Mouse (Mus musculus) adrenal gland, postnatal 14 days (tissue): Measurements from ENCODE around the gene Abcb9. TPM values are rescaled to one million over a fixed set of nuclear protein-coding genes. Genes with fewer than 3 reads are reported as not detected.

ENCODE experiments used
- DNase-seq: peaks from one replicate; pipeline ENCODE4 v3.0.0; 2021; ENCODE audit warnings: mixed read lengths
- long read RNA-seq, 2 experiments: library from polyadenylated mRNA; stranded (forward); transcript quantifications; one replicate each; pipeline ENCODE4 v2.0.0; 2021
- total RNA-seq: library from RNA; stranded (reverse); gene quantifications from 2 replicates; pipeline ENCODE4 v1.2.3, GENCODE M21; 2021

The Abcb9 gene
- 10.5 and 10.6 TPM in 2 replicates for total RNA-seq
- long read RNA-seq, experiment 1, transcript Abcb9-201 (12 exons, 3,661 nt): major isoform, 15 of 21 reads
- long read RNA-seq, experiment 1, partial matches to known transcripts: 2 of 21 reads
- long read RNA-seq, experiment 1, other reads (novel, unspliced or antisense): 4 of 21 reads
- long read RNA-seq, experiment 2, transcript Abcb9-201 (12 exons, 3,661 nt): major isoform, 19 of 27 reads
- long read RNA-seq, experiment 2, partial matches to known transcripts: 3 of 27 reads
- long read RNA-seq, experiment 2, other reads (novel, unspliced or antisense): 3 of 27 reads

- peak; percentile 100 for DNase-seq
Observed at GRCm38 (mm10) chr5:124095596-124096232, at the start of gene Abcb9. Gene Abcb9 (minus strand): TSS chr5:124095798.

- no peak for DNase-seq
Observed at GRCm38 (mm10) chr5:124138066-124138465, 42.5 kb upstream of the Abcb9 start.

GRCm38 (mm10) chr5:124134261-124134660 lies 38.7 kb upstream of the Abcb9 start:
- DNase-seq: no peak

- no peak for DNase-seq
Observed at GRCm38 (mm10) chr5:124125093-124125492, 29.5 kb upstream of the Abcb9 start.

GRCm38 (mm10) chr5:124122357-124122756 lies 26.8 kb upstream of the Abcb9 start:
- no peak for DNase-seq

- DNase-seq: no peak
Observed at GRCm38 (mm10) chr5:124119204-124119603, 23.6 kb upstream of the Abcb9 start.

GRCm38 (mm10) chr5:124115990-124116845 lies 20.6 kb upstream of the Abcb9 start, which contains the start of gene Arl6ip4:
Gene Arl6ip4 (plus strand): TSS chr5:124116089.
- peak; percentile 86 for DNase-seq

- no peak for DNase-seq
Observed at GRCm38 (mm10) chr5:124115531-124115930, 19.9 kb upstream of the Abcb9 start.

GRCm38 (mm10) chr5:124114276-124115025 lies 18.9 kb upstream of the Abcb9 start:
- DNase-seq: no peak

GRCm38 (mm10) chr5:124113030-124113429 lies 17.4 kb upstream of the Abcb9 start:
- peak; percentile 88 for DNase-seq

GRCm38 (mm10) chr5:124112531-124112930 lies 16.9 kb upstream of the Abcb9 start:
- peak; percentile 74 for DNase-seq

GRCm38 (mm10) chr5:124111742-124112497 lies 16.3 kb upstream of the Abcb9 start, which contains the start of gene Ogfod2:
Gene Ogfod2 (plus strand): TSS chr5:124112297.
- peak; percentile 97 for DNase-seq

GRCm38 (mm10) chr5:124111077-124111741 lies 15.6 kb upstream of the Abcb9 start:
- peak; percentile 70 for DNase-seq

- DNase-seq: no peak
Observed at GRCm38 (mm10) chr5:124103552-124103951, 8.0 kb upstream of the Abcb9 start.

GRCm38 (mm10) chr5:124103020-124103419 lies 7.4 kb upstream of the Abcb9 start:
- no peak for DNase-seq

GRCm38 (mm10) chr5:124102326-124102725 lies 6.7 kb upstream of the Abcb9 start:
- DNase-seq: no peak

- DNase-seq: no peak
Observed at GRCm38 (mm10) chr5:124100128-124101044, 4.8 kb upstream of the Abcb9 start.

- no peak for DNase-seq
Observed at GRCm38 (mm10) chr5:124098923-124099322, 3.3 kb upstream of the Abcb9 start.

GRCm38 (mm10) chr5:124095077-124095581 lies 469 bp downstream of the Abcb9 start:
- DNase-seq: no peak
